Mouse (Mus musculus): ENCODE measurements around the gene Grik5. TPM values are rescaled to one million over a fixed set of nuclear protein-coding genes. Genes with fewer than 3 reads are reported as not detected.

Gene Grik5
- polyA plus RNA-seq, 1 experiment from 2014 or later, result 49.5 TPM

DNA sequence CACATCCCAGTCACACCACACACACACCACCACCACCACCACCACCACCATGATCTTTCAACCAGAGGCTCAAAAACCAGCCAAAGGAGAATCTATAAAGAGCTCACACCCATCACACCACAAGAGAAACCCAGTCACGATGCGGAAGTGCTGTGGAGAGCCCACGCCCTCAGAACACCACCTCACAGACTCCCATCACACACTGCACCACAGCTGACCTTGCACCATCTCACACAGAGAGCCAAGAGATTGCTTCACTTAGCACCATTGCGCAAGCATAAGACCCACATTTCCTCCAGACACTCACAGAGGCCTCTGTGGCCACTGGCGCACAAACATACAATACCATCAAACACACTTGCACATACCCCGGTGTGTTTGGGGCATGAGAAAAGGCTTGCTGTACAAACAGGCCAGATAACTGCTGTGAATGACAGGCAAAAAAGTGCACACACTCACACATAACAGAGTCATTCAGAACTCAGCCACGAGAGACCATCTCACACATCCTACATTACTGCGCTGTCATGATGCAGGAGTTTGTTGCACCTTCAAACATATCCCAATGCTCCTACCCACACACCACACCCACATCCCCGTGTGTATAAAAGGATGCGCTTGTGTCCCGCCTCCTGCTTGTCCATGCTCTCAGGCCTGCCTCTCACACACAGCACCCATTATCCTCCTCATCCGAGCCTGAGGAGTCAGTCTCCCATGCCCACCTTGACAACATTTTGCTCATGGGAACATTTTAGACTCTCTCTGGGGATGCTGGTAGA lies 65.4 kb downstream of the Grik5 start:
- DNase-seq (ENCODE audit: low read depth, low spot score), result no peak
- no peak for TF ChIP-seq CTCF (IDR thresholded peaks at IDR 0.05)
- in situ Hi-C loops (cut with MboI; ENCODE audit: low pct_unique_long_range_greater_than_20kb), result no loop called here
- ATAC-seq, result no peak
- ChIA-PET POLR2A (no interaction called here), CTCF (no interaction called here)
- peaks cover 14% of the 10 kb centered on the region for H3K27me3 ChIP-seq

GRCm38 (mm10) chr7:25006171-25006570 lies 66.0 kb downstream of the Grik5 start:
- H3K27me3 ChIP-seq, result peaks cover 14% of the 10 kb centered on the region
- no peak for DNase-seq (ENCODE audit: low read depth, low spot score)
- CTCF ChIA-PET, result no interaction called here
- POLR2A ChIA-PET, result no interaction called here
- in situ Hi-C loops (cut with MboI; ENCODE audit: low pct_unique_long_range_greater_than_20kb), result no loop called here
- ATAC-seq, result no peak
- no peak for TF ChIP-seq CTCF (IDR thresholded peaks at IDR 0.05)

DNA sequence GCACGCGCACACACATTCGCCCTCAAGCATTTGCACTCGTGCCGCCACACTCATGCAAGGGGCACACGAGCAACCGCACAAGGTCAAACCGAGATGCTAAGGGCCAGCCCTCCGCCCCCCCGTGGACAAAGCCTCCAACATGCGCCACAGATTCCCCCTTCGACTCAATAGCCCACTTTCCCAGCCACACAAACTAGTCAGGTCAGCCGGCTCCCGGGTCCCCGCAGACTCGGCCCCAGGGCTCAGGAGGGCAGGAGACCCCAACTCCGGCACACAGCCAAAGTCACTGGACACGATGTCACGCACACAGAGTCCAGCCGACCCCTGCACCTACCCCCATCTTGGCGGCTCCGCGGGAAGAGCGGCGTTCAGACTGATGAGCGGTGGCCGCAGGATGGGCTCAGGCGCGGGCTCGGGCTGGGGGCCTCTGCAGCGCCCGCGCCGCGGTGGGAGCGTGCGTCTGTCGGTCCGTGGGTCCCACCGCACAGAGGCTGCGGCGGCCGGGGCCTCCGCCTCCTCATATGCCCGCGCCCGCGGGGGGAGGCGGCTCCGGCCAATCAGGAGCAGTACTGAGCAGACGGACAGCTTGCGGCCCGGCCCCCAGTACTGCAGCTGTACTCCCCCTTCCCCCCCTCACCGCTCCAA lies 66.6 kb downstream of the Grik5 start, which contains the start of gene Atp1a3:
Gene Atp1a3 (minus strand): TSS at position 538 of the 645 bp plus-strand sequence.
- in situ Hi-C loops (cut with MboI; ENCODE audit: low pct_unique_long_range_greater_than_20kb), result no loop called here
- ATAC-seq, result no peak
- ChIA-PET POLR2A (no interaction called here), CTCF (no interaction called here)
- DNase-seq (ENCODE audit: low read depth, low spot score), result no peak
- H3K27me3 ChIP-seq, result peaks cover 14% of the 10 kb centered on the region
- no peak for TF ChIP-seq CTCF (IDR thresholded peaks at IDR 0.05)

GRCm38 (mm10) chr7:25004806-25005205 lies 67.3 kb downstream of the Grik5 start:
- no peak for ATAC-seq
- no peak for DNase-seq (ENCODE audit: low read depth, low spot score)
- POLR2A ChIA-PET, result no interaction called here
- in situ Hi-C loops (cut with MboI; ENCODE audit: low pct_unique_long_range_greater_than_20kb), result no loop called here
- no peak for TF ChIP-seq CTCF (IDR thresholded peaks at IDR 0.05)
- peaks cover 14% of the 10 kb centered on the region for H3K27me3 ChIP-seq
- CTCF ChIA-PET, result no interaction called here

- in situ Hi-C loops (cut with MboI; ENCODE audit: low pct_unique_long_range_greater_than_20kb), result no loop called here
- POLR2A ChIA-PET, result no interaction called here
- CTCF ChIA-PET, result no interaction called here
- ATAC-seq (no peak), DNase-seq (ENCODE audit: low read depth, low spot score) (no peak)
- peaks cover 14% of the 10 kb centered on the region for H3K27me3 ChIP-seq
- TF ChIP-seq CTCF (IDR thresholded peaks at IDR 0.05), result no peak
These were observed 68.2 kb downstream of the Grik5 start for GRCm38 (mm10) chr7:25003820-25004388.

DNA sequence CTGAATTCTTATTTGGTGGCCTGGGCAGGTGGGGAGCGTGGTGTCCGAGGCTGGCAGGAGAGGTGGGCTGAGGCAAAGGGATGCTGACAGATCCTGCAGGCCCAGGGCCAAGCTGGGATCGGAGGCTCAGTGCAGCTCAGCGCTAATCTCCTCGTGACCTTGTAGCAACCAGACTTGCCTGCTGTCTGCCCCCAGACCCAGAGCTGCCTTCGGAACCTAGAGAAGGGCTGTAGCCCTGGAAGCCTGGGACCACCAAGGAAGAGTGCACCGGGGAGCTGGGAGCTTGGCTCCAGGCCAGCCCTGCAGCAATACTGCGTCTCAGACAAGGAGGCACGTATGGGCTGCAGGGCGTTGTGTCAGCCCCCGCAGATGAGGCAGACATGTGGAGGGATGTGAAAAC lies 68.9 kb downstream of the Grik5 start:
- H3K27me3 ChIP-seq, result peaks cover 14% of the 10 kb centered on the region
- ChIA-PET CTCF (no interaction called here), POLR2A (no interaction called here)
- in situ Hi-C loops (cut with MboI; ENCODE audit: low pct_unique_long_range_greater_than_20kb), result no loop called here
- ATAC-seq (no peak), DNase-seq (ENCODE audit: low read depth, low spot score) (no peak)
- TF ChIP-seq CTCF (IDR thresholded peaks at IDR 0.05), result no peak

DNA sequence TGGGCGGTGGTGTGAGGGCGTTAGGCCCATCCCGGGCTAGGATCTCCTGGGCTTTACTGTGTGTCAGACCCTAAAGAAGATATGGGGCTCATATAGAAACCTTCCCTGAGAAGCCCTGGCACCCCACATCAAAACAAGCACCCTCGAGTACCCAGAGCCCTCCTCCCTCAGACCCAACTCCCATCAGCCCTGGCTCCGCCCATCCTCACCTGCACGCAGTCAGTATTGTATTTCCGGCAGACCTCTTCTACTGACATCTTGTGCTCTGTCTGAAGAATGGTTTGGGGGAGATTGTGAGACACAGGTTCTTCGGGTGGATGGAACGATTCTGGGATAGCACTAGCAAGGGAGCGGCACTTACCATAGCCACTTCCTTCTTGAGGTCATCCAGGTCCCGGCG lies 71.4 kb downstream of the Grik5 start:
- CTCF ChIA-PET, result no interaction called here
- in situ Hi-C loops (cut with MboI; ENCODE audit: low pct_unique_long_range_greater_than_20kb), result no loop called here

GRCm38 (mm10) chr7:25000211-25000610 lies 71.9 kb downstream of the Grik5 start:
- DNase-seq (ENCODE audit: low read depth, low spot score) (no peak), ATAC-seq (no peak)
- ChIA-PET POLR2A (no interaction called here), CTCF (no interaction called here)
- in situ Hi-C loops (cut with MboI; ENCODE audit: low pct_unique_long_range_greater_than_20kb), result no loop called here
- TF ChIP-seq CTCF (IDR thresholded peaks at IDR 0.05), result no peak
- peaks cover 10% of the 10 kb centered on the region for H3K27me3 ChIP-seq

More for the DNA sequence above, 71.4 kb downstream of the Grik5 start:
- POLR2A ChIA-PET, result no interaction called here
- no peak for DNase-seq (ENCODE audit: low read depth, low spot score)
- TF ChIP-seq CTCF (IDR thresholded peaks at IDR 0.05), result no peak
- H3K27me3 ChIP-seq, result peaks cover 14% of the 10 kb centered on the region
- no peak for ATAC-seq

DNA sequence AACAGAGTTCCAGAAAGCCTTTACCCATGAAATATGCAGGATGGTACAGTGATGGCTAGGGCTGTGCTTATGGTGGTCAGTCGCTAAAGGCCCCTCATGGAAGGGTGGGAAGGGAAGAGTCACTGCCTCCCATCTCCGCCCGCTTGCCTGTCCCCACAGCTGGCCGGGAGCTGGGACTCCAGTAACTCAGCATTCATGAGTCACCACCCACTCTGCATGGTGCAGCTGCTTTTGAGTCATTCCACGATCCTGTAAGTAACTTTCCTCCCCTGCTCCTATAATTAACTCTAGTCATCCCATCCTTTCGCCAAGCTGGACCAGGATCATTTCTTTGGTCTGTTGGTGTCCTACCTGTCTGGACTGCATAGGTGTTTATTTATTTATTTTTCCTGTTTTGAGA lies 79.1 kb downstream of the Grik5 start:
- peaks cover 5% of the 10 kb centered on the region for H3K27me3 ChIP-seq
- ChIA-PET CTCF (interaction anchor here (1.5 kb wide), 1 partner anchor 19 kb away, joined by 6 read pairs; no protein-coding TSS in a partner anchor), POLR2A (no interaction called here)
- ATAC-seq, result peak; percentile 54
- no peak for DNase-seq (ENCODE audit: low read depth, low spot score)
- no peak for TF ChIP-seq CTCF (IDR thresholded peaks at IDR 0.05)
- in situ Hi-C loops (cut with MboI; ENCODE audit: low pct_unique_long_range_greater_than_20kb), result no loop called here

DNA sequence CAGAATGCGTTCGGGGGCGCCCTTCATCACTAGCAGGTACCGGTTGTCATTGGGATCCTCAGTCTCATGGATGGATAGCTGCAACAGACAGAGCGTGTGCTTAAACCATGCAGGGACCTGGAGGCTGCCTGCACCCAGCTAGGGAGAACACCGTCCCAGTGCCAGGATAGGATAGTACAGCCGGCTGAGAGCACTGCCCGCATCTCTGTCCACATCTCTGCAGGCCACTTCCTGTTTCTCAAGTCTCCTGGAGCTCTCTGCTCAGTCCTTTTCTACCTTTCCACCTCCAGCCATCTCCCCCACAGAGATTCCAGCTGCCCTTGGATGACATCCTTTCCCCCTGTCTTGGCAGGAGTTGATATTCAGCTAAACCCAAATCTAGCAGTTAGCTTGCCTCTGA lies 81.7 kb downstream of the Grik5 start:
- in situ Hi-C loops (cut with MboI; ENCODE audit: low pct_unique_long_range_greater_than_20kb), result no loop called here
- TF ChIP-seq CTCF (IDR thresholded peaks at IDR 0.05), result no peak
- POLR2A ChIA-PET, result no interaction called here
- peaks cover 5% of the 10 kb centered on the region for H3K27me3 ChIP-seq
- ATAC-seq, result no peak
- no peak for DNase-seq (ENCODE audit: low read depth, low spot score)
- CTCF ChIA-PET, result no interaction called here

DNA sequence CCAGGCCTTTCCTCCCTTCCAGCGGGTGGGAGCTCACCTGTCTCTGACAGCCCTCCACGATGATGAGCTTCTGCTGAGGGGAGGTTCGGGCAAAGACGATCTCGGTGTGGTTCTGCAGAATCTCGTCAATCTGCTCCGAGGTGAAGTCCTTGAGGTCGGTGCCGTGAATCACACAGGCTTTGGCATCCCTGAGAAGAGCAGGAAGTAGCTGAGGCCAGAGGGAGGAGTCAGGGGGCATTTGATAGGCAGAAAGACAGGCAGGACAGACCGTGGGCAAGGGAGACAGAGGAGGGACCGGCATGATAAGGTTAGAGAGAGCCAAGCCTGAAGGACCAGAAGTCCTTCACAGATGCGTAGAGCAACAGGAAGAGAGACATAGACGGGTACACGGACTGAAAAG lies 84.2 kb downstream of the Grik5 start:
- ATAC-seq, result no peak
- POLR2A ChIA-PET, result no interaction called here
- in situ Hi-C loops (cut with MboI; ENCODE audit: low pct_unique_long_range_greater_than_20kb), result no loop called here
- CTCF ChIA-PET, result interaction anchor here (0.6 kb wide), 1 partner anchor 15 kb away, joined by 3 read pairs; the partner anchor contains the start of gene Rabac1
- DNase-seq (ENCODE audit: low read depth, low spot score), result no peak
- H3K27me3 ChIP-seq, result peaks cover 5% of the 10 kb centered on the region
- TF ChIP-seq CTCF (IDR thresholded peaks at IDR 0.05), result no peak
